Mouse (Mus musculus): Measurements from ENCODE around the gene Gtf2h3. TPM values are rescaled to one million over a fixed set of nuclear protein-coding genes. Genes with fewer than 3 reads are reported as not detected.
"Not testable (repeated sequence)": the region's sequence is repeated elsewhere in the genome, so short reads cannot be mapped to it uniquely, and the experiment has no call there.

The Gtf2h3 gene
- polyA plus RNA-seq, 1 experiment from 2014 or later, result 69.9 TPM

GRCm38 (mm10) chr5:124538813-124539792 is 39.8 kb upstream of the Gtf2h3 start:
- WGBS, result 75% methylated on average over 15 of the region's 16 CpGs
- Histone ChIP-seq H3K27ac (ENCODE audit: low read depth, low read length) (no peak overlapping the region), H3K4me2 (no peak overlapping the region), H3K9ac (ENCODE audit: low read depth, low read length) (no peak overlapping the region), H3K4me1 (replicated peaks; ENCODE audit: control insufficient read depth, insufficient read depth, low read length) (peaks cover 17% of the 10 kb centered on the region), H3K27me3 (replicated peaks; ENCODE audit: control insufficient read depth, insufficient read depth, low read length) (no peaks in the 10 kb centered on the region), H3K36me3 (ENCODE audit: control insufficient read depth, insufficient read depth, low read length) (peaks cover 11% of the 10 kb centered on the region; the same call in 1 of the 2 replicates), H3K9me3 (ENCODE audit: control insufficient read depth, low read length) (no peaks in the 10 kb centered on the region), H3K4me3 (ENCODE audit: low read depth, low read length) (no peak overlapping the region)
- no peak for DNase-seq (ENCODE audit: low spot score)
- no peak for ATAC-seq (replicated peaks; ENCODE audit: low FRiP score)

GRCm38 (mm10) chr5:124539905-124540304 is 39.0 kb upstream of the Gtf2h3 start:
- peaks cover 15% of the 10 kb centered on the region for H3K4me1 ChIP-seq (replicated peaks; ENCODE audit: control insufficient read depth, insufficient read depth, low read length)
- DNase-seq (ENCODE audit: low spot score) (no peak), ATAC-seq (replicated peaks; ENCODE audit: low FRiP score) (no peak)
- H3K9me3 ChIP-seq (ENCODE audit: control insufficient read depth, low read length), result no peaks in the 10 kb centered on the region
- H3K36me3 ChIP-seq (ENCODE audit: control insufficient read depth, insufficient read depth, low read length), result peaks cover 18% of the 10 kb centered on the region
- H3K4me3 ChIP-seq (ENCODE audit: low read depth, low read length), result peak overlapping the region; percentile 96
- H3K27me3 ChIP-seq (replicated peaks; ENCODE audit: control insufficient read depth, insufficient read depth, low read length), result no peaks in the 10 kb centered on the region
- 71% methylated on average over 4 of the region's 4 CpGs for WGBS
- peak overlapping the region; percentile 64; the same call in 1 of the 2 replicates for H3K27ac ChIP-seq (ENCODE audit: low read depth, low read length)
- H3K9ac ChIP-seq (ENCODE audit: low read depth, low read length), result peak overlapping the region; percentile 95
- H3K4me2 ChIP-seq, result peak overlapping the region; percentile 65

- DNase-seq (ENCODE audit: low spot score), result peak; percentile 88
- H3K9ac ChIP-seq (ENCODE audit: low read depth, low read length), result peak within 1 kb of the TSS; percentile 95
- 2% methylated on average over 35 of the region's 35 CpGs for WGBS
- H3K36me3 ChIP-seq (ENCODE audit: control insufficient read depth, insufficient read depth, low read length), result peaks cover 22% of the 10 kb centered on the region
- ATAC-seq (replicated peaks; ENCODE audit: low FRiP score), result peak; percentile 95
- H3K27me3 ChIP-seq (replicated peaks; ENCODE audit: control insufficient read depth, insufficient read depth, low read length), result no peaks in the 10 kb centered on the region
- H3K4me1 ChIP-seq (replicated peaks; ENCODE audit: control insufficient read depth, insufficient read depth, low read length), result peaks cover 11% of the 10 kb centered on the region
- peak within 1 kb of the TSS; percentile 87 for H3K27ac ChIP-seq (ENCODE audit: low read depth, low read length)
- H3K4me2 ChIP-seq, result peak within 1 kb of the TSS; percentile 88
- no peaks in the 10 kb centered on the region for H3K9me3 ChIP-seq (ENCODE audit: control insufficient read depth, low read length)
- peak within 1 kb of the TSS; percentile 96 for H3K4me3 ChIP-seq (ENCODE audit: low read depth, low read length)
Observed at GRCm38 (mm10) chr5:124540383-124540786, 38.6 kb upstream of the Gtf2h3 start, which contains the start of gene Tmed2. Gene Tmed2 (plus strand): TSS chr5:124540695.

- Histone ChIP-seq H3K27me3 (replicated peaks; ENCODE audit: control insufficient read depth, insufficient read depth, low read length) (no peaks in the 10 kb centered on the region), H3K9me3 (ENCODE audit: control insufficient read depth, low read length) (no peaks in the 10 kb centered on the region), H3K9ac (ENCODE audit: low read depth, low read length) (peak overlapping the region; percentile 95), H3K4me1 (replicated peaks; ENCODE audit: control insufficient read depth, insufficient read depth, low read length) (peaks cover 11% of the 10 kb centered on the region), H3K27ac (ENCODE audit: low read depth, low read length) (peak overlapping the region; percentile 87), H3K4me3 (ENCODE audit: low read depth, low read length) (peak overlapping the region; percentile 96), H3K36me3 (ENCODE audit: control insufficient read depth, insufficient read depth, low read length) (peaks cover 27% of the 10 kb centered on the region), H3K4me2 (peak overlapping the region; percentile 88)
- peak; percentile 70 for ATAC-seq (replicated peaks; ENCODE audit: low FRiP score)
- WGBS, result under 1% methylated on average over 75 of the region's 89 CpGs
- DNase-seq (ENCODE audit: low spot score), result peak; percentile 67
Observed at GRCm38 (mm10) chr5:124540905-124541601, 37.9 kb upstream of the Gtf2h3 start.

DNA sequence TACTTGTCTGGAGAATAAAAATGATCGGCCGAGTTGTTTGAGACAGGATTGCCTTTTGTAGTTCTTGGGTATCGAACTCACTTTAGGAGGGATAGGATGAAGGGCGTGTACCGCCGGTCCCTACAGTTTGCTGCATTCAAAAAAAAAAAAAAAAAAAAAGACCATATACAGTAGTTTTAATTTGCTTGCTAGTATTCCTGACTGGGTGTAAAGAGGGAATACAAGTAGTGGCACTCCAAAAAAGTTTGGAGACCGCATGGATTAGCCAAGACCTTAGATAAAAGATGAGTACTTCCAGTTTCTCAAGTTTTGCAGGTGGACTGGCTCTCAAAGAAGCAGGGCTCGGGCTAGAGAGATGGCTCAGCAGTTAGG is 37.4 kb upstream of the Gtf2h3 start:
- H3K9ac ChIP-seq (ENCODE audit: low read depth, low read length), result peak overlapping the region; percentile 95
- WGBS, result 8% methylated on average over 8 of the region's 8 CpGs
- H3K4me1 ChIP-seq (replicated peaks; ENCODE audit: control insufficient read depth, insufficient read depth, low read length), result peaks cover 11% of the 10 kb centered on the region
- no peak for ATAC-seq (replicated peaks; ENCODE audit: low FRiP score)
- no peak for DNase-seq (ENCODE audit: low spot score)
- no peaks in the 10 kb centered on the region for H3K27me3 ChIP-seq (replicated peaks; ENCODE audit: control insufficient read depth, insufficient read depth, low read length)
- peaks cover 33% of the 10 kb centered on the region for H3K36me3 ChIP-seq (ENCODE audit: control insufficient read depth, insufficient read depth, low read length)
- peak overlapping the region; percentile 87 for H3K27ac ChIP-seq (ENCODE audit: low read depth, low read length)
- peak overlapping the region; percentile 96 for H3K4me3 ChIP-seq (ENCODE audit: low read depth, low read length)
- H3K9me3 ChIP-seq (ENCODE audit: control insufficient read depth, low read length), result no peaks in the 10 kb centered on the region
- H3K4me2 ChIP-seq, result peak overlapping the region; percentile 88

GRCm38 (mm10) chr5:124550737-124551136 is 28.2 kb upstream of the Gtf2h3 start:
- H3K27me3 ChIP-seq (replicated peaks; ENCODE audit: control insufficient read depth, insufficient read depth, low read length); ATAC-seq (replicated peaks; ENCODE audit: low FRiP score); DNase-seq (ENCODE audit: low spot score); H3K4me2 ChIP-seq; H3K9me3 ChIP-seq (ENCODE audit: control insufficient read depth, low read length); H3K27ac ChIP-seq (ENCODE audit: low read depth, low read length); H3K9ac ChIP-seq (ENCODE audit: low read depth, low read length); H3K4me3 ChIP-seq (ENCODE audit: low read depth, low read length): not testable (repeated sequence)
- peaks cover 30% of the 10 kb centered on the region for H3K36me3 ChIP-seq (ENCODE audit: control insufficient read depth, insufficient read depth, low read length)
- 69% methylated on average over 4 of the region's 4 CpGs for WGBS
- peaks cover 11% of the 10 kb centered on the region for H3K4me1 ChIP-seq (replicated peaks; ENCODE audit: control insufficient read depth, insufficient read depth, low read length)

GRCm38 (mm10) chr5:124551349-124552093 is 27.4 kb upstream of the Gtf2h3 start:
- H3K9me3 ChIP-seq (ENCODE audit: control insufficient read depth, low read length); DNase-seq (ENCODE audit: low spot score); ATAC-seq (replicated peaks; ENCODE audit: low FRiP score); H3K27ac ChIP-seq (ENCODE audit: low read depth, low read length); H3K27me3 ChIP-seq (replicated peaks; ENCODE audit: control insufficient read depth, insufficient read depth, low read length): not testable (repeated sequence)
- Histone ChIP-seq H3K4me3 (ENCODE audit: low read depth, low read length) (peak overlapping the region; percentile 95), H3K9ac (ENCODE audit: low read depth, low read length) (peak overlapping the region; percentile 89), H3K4me1 (replicated peaks; ENCODE audit: control insufficient read depth, insufficient read depth, low read length) (peaks cover 11% of the 10 kb centered on the region), H3K36me3 (ENCODE audit: control insufficient read depth, insufficient read depth, low read length) (peaks cover 24% of the 10 kb centered on the region), H3K4me2 (peak overlapping the region; percentile 87)
- 30% methylated on average over 5 of the region's 5 CpGs for WGBS

- H3K9me3 ChIP-seq (ENCODE audit: control insufficient read depth, low read length), result no peaks in the 10 kb centered on the region
- peak overlapping the region; percentile 89 for H3K9ac ChIP-seq (ENCODE audit: low read depth, low read length)
- H3K36me3 ChIP-seq (ENCODE audit: control insufficient read depth, insufficient read depth, low read length), result peaks cover 28% of the 10 kb centered on the region
- H3K4me2 ChIP-seq, result peak overlapping the region; percentile 87
- peak overlapping the region; percentile 95 for H3K4me3 ChIP-seq (ENCODE audit: low read depth, low read length)
- no peak for ATAC-seq (replicated peaks; ENCODE audit: low FRiP score)
- DNase-seq (ENCODE audit: low spot score), result peak; percentile 43
- H3K27me3 ChIP-seq (replicated peaks; ENCODE audit: control insufficient read depth, insufficient read depth, low read length), result no peaks in the 10 kb centered on the region
- WGBS, result 13% methylated on average over 9 of the region's 9 CpGs
- H3K4me1 ChIP-seq (replicated peaks; ENCODE audit: control insufficient read depth, insufficient read depth, low read length), result peaks cover 11% of the 10 kb centered on the region
- H3K27ac ChIP-seq (ENCODE audit: low read depth, low read length), result peak overlapping the region; percentile 78
Observed at GRCm38 (mm10) chr5:124552094-124552472, 26.9 kb upstream of the Gtf2h3 start.

Data from liver, embryonic 11.5 days (tissue).